Mouse (Mus musculus) embryonic facial prominence, embryonic 15.5 days (tissue): ENCODE results near the gene Phxr2. TPM values are rescaled to one million over a fixed set of nuclear protein-coding genes. Genes with fewer than 3 reads are reported as not detected.
A peak's percentile ranks its signal among the peaks of the same experiment; 100 is the strongest.

Source experiments
- ATAC-seq: fragments of 200-750 bp; cut with Nextera tagmentation; 2 replicates; pipeline ENCODE4 v1.8.0; 2017; ENCODE audit warnings: low read depth, moderate TSS enrichment; ENCODE audit not compliant: insufficient number of reproducible peaks, low FRiP score, low TSS enrichment
- H3K27ac ChIP-seq: fragments of 300-500 bp; sonication (generic); replicated peaks from 2 replicates; pipeline ENCODE4 v1.5.1; 2015; ENCODE audit warnings: mild to moderate bottlenecking, inconsistent platforms
- H3K27me3 ChIP-seq: fragments of 300-500 bp; sonication (generic); 2 replicates; pipeline ENCODE4 v1.6.1; 2015; ENCODE audit warnings: inconsistent platforms
- H3K36me3 ChIP-seq: fragments of 300-500 bp; sonication (generic); 2 replicates; pipeline ENCODE4 v1.6.1; 2015; ENCODE audit warnings: mild to moderate bottlenecking, inconsistent platforms
- H3K4me1 ChIP-seq: fragments of 300-500 bp; sonication (generic); 2 replicates; pipeline ENCODE4 v1.6.1; 2015; ENCODE audit warnings: inconsistent platforms
- H3K4me2 ChIP-seq: fragments of 300-500 bp; sonication (generic); replicated peaks from 2 replicates; pipeline ENCODE4 v1.6.1; 2015; ENCODE audit warnings: mild to moderate bottlenecking, inconsistent platforms
- H3K4me3 ChIP-seq: fragments of 300-500 bp; sonication (generic); replicated peaks from 2 replicates; pipeline ENCODE4 v1.5.1; 2015; ENCODE audit warnings: mild to moderate bottlenecking, inconsistent platforms
- H3K9ac ChIP-seq: fragments of 300-500 bp; sonication (generic); 2 replicates; pipeline ENCODE4 v1.6.1; 2015; ENCODE audit warnings: inconsistent platforms
- H3K9me3 ChIP-seq: fragments of 300-500 bp; sonication (generic); replicated peaks from 2 replicates; pipeline ENCODE4 v1.6.1; 2016; ENCODE audit warnings: inconsistent platforms
- WGBS: fragments of 180-500 bp; shearing (Covaris S2); methylation state at CpG from one replicate; pipeline ENCODE4 v1.1.7; 2015; 5-methylcytosine and 5-hydroxymethylcytosine counted together
- polyA plus RNA-seq: library from polyadenylated mRNA; unstranded; fragments of >200 nt; fragmentation: Nextera tagmentation; extraction: Ambion mirVana; gene quantifications from 2 replicates; pipeline ENCODE4 v1.2.1, GENCODE M21; 2015

The Phxr2 gene
- polyA plus RNA-seq, 1 experiment from 2014 or later: not detected

DNA sequence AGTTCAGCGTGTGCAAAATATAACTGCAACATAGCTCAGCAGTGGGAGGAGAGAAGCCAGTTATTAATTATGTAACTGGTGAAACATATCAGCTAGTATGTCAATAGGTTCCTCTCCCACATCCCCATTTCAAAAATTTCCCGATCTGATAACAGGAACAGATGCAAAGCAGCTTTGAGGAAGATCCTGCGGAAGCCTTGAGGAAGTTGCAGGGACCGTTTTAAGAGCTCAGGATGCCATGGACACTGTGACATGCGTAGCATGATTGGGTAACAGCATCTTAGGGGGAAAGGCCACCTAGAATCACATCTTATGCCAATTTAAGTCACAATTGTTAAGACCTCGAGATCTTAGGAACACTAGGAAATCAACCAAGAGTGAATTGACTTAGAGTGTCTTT lies 36.2 kb downstream of the Phxr2 start:
- Histone ChIP-seq H3K9me3 (no peaks in the 10 kb centered on the region), H3K36me3 (no peaks in the 10 kb centered on the region), H3K27me3 (0 out of 2 replicates have a peak, but pooled peaks cover 4% of the 10 kb centered on the region), H3K9ac (no peak overlapping the region), H3K27ac (no peak overlapping the region), H3K4me1 (peaks cover 4% of the 10 kb centered on the region; the same call in 1 of the 2 replicates), H3K4me3 (no peak overlapping the region), H3K4me2 (no peak overlapping the region)
- no peak for ATAC-seq
- 76% methylated on average over 6 of the region's 6 CpGs for WGBS

DNA sequence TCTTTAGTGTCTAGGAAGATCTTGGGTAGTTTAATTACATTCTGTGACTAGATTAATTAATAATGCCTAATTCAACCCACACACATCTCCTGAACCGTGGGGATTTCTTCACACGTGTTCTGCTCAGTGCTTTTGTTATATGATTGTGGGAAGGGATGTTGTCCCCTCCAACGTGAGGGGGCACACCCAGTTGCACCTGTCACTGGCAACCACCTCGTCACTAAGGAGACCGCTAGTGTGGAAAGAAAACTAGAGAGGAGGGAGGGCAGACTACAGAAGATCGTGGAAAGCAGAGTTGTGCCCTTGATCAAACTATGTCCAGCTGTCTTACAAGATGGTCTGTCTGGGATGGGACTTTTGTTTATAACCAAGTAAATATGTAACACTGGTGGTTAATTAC lies 40.1 kb downstream of the Phxr2 start:
- Histone ChIP-seq H3K9ac (no peak overlapping the region), H3K4me1 (peaks cover 4% of the 10 kb centered on the region; the same call in 1 of the 2 replicates), H3K9me3 (no peaks in the 10 kb centered on the region), H3K27me3 (0 out of 2 replicates have a peak, but pooled peaks cover 4% of the 10 kb centered on the region), H3K4me3 (no peak overlapping the region), H3K36me3 (no peaks in the 10 kb centered on the region), H3K4me2 (no peak overlapping the region), H3K27ac (no peak overlapping the region)
- ATAC-seq: no peak
- WGBS: 61% methylated on average over 6 of the region's 6 CpGs

DNA sequence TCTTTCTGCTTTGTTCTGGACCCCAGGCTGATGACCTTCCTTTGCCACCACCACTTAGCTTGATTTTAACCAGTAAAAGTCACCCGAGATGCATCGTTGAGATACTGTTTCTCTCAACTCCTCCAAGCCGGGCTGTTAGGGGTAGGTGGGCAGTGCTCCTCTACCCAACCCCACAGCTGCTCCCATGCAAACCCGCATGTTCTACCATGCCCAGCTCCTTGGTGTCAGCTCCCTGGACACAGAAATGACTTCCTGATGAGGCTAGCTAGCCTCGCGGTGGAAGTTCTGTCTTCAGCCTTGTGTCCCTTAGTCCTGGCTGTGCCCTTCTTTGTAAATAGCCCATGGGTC lies 40.9 kb downstream of the Phxr2 start:
- H3K9me3 ChIP-seq: no peaks in the 10 kb centered on the region
- H3K27ac ChIP-seq: no peak overlapping the region
- H3K27me3 ChIP-seq: 0 out of 2 replicates have a peak, but pooled peaks cover 4% of the 10 kb centered on the region
- H3K9ac ChIP-seq: no peak overlapping the region
- no peak for ATAC-seq
- H3K4me3 ChIP-seq: no peak overlapping the region
- 58% methylated on average over 6 of the region's 6 CpGs for whole genome bisulfite sequencing
- no peak overlapping the region for H3K4me2 ChIP-seq
- no peaks in the 10 kb centered on the region for H3K36me3 ChIP-seq
- peaks cover 4% of the 10 kb centered on the region; the same call in 1 of the 2 replicates for H3K4me1 ChIP-seq

DNA sequence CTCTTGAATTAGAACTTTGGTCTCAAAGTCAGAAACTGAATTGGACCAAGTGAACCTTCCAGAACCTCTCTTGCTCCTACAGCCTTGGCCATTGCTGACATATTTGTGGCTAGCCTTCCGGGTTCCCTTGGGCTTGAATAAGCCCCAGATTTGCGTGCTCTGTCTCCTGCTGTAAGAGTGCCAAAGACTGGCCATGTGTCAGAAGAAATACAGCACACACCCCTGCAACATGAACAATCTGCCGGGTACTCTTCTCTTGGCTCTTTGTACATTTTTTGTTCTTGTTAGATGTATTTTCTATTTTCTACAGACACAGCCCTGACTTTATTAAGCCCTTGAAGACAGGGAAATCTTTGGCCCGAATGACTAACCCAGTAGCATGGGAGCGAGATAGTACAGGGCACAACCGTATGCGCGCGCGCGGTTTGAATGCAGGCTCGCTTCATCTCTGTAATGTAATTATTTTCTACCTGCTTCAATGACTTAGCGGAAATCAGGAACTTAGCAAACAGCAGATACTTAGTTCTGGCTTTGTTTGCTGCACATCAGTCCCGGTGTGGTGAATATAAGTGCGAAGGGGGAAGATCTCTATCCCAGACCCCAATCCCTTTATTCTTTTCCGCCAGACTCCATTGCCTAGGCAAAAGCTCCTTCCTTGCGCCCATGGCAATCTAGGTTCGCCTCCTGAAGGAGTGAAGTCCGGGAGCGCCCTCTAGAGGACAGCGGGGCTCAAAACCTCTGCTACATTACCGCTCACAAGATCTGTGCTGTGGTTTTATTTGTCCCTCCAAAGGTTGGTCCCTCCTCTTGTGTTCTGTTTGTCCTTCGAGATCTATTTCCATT lies 41.5 kb downstream of the Phxr2 start:
- ATAC-seq: 0 out of 2 replicates have a peak, but pooled peaks have one; percentile 65
- Histone ChIP-seq H3K36me3 (no peaks in the 10 kb centered on the region), H3K4me2 (0 out of 2 replicates have a peak overlapping the region, but pooled peaks have one; percentile 2), H3K27ac (no peak overlapping the region), H3K27me3 (0 out of 2 replicates have a peak, but pooled peaks cover 4% of the 10 kb centered on the region), H3K4me1 (peaks cover 4% of the 10 kb centered on the region; the same call in 1 of the 2 replicates), H3K4me3 (no peak overlapping the region), H3K9me3 (no peaks in the 10 kb centered on the region), H3K9ac (no peak overlapping the region)
- 43% methylated on average over 23 of the region's 23 CpGs for WGBS

DNA sequence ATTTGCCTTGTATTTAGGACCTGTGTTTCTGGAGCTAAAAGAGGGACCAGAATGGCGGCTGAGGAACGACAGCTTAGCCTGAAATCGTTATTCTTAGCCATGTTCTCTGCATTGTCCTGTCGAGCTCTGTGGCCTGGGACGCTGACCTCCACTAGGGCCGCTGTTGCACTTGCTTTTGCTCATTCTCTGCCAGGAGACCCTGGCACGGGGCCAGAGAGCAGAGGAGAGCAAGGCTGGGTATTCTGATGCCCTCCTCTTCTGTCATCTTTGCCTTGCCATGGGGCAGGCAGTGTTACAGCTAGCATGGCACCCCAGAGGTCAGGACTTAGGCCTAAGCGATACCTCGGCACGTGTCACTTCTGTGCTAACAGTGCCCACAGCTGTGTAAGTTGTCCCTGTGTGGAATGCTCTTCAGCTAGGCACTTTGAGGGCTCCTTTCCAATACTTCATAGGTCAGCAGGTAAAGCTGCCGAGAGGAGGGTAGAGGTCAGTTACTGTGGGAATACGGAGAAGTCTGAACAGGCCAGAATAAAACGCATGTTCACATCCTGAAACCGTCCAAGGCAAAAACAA lies 42.6 kb downstream of the Phxr2 start:
- 85% methylated on average over 14 of the region's 14 CpGs for WGBS
- H3K9me3 ChIP-seq: no peaks in the 10 kb centered on the region
- H3K27me3 ChIP-seq: 0 out of 2 replicates have a peak, but pooled peaks cover 4% of the 10 kb centered on the region
- no peak overlapping the region for H3K27ac ChIP-seq
- peaks cover 4% of the 10 kb centered on the region; the same call in 1 of the 2 replicates for H3K4me1 ChIP-seq
- no peaks in the 10 kb centered on the region for H3K36me3 ChIP-seq
- no peak for ATAC-seq
- H3K4me3 ChIP-seq: no peak overlapping the region
- H3K9ac ChIP-seq: no peak overlapping the region
- no peak overlapping the region for H3K4me2 ChIP-seq

GRCm38 (mm10) chr10:99081569-99081990 lies 44.5 kb downstream of the Phxr2 start:
- H3K27ac ChIP-seq: no peak overlapping the region
- no peaks in the 10 kb centered on the region for H3K36me3 ChIP-seq
- H3K9ac ChIP-seq: no peak overlapping the region
- 71% methylated on average over 10 of the region's 10 CpGs for WGBS
- ATAC-seq: no peak
- no peaks in the 10 kb centered on the region for H3K9me3 ChIP-seq
- H3K4me1 ChIP-seq: peaks cover 4% of the 10 kb centered on the region; the same call in 1 of the 2 replicates
- H3K4me3 ChIP-seq: no peak overlapping the region
- 0 out of 2 replicates have a peak, but pooled peaks cover 4% of the 10 kb centered on the region for H3K27me3 ChIP-seq
- no peak overlapping the region for H3K4me2 ChIP-seq

DNA sequence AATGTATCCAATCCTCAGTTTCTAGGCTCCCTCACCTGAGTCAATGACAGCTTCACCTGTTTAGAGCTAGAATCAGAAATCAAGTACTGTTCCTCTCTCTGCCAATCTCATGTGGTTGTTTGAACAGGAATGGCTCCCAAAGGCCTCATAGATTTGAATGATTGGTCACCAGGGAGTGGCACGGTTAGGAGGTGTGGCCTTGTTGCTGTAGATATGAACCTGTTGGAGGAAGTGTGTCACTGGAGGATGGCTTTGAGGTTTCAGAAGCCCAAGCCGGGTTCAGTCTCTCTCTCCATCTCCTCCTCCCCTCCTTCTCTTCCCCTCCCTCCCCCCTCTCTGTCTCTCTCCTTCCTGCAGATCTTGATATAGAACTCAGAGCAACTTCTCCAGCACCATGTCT lies 47.5 kb downstream of the Phxr2 start:
- no peak overlapping the region for H3K9ac ChIP-seq
- no peaks in the 10 kb centered on the region for H3K27me3 ChIP-seq
- WGBS: 87% methylated on average over 2 of the region's 2 CpGs
- H3K4me2 ChIP-seq: no peak overlapping the region
- H3K27ac ChIP-seq: no peak overlapping the region
- no peaks in the 10 kb centered on the region for H3K9me3 ChIP-seq
- no peak for ATAC-seq
- H3K4me1 ChIP-seq: no peaks in the 10 kb centered on the region
- H3K4me3 ChIP-seq: no peak overlapping the region
- H3K36me3 ChIP-seq: no peaks in the 10 kb centered on the region

DNA sequence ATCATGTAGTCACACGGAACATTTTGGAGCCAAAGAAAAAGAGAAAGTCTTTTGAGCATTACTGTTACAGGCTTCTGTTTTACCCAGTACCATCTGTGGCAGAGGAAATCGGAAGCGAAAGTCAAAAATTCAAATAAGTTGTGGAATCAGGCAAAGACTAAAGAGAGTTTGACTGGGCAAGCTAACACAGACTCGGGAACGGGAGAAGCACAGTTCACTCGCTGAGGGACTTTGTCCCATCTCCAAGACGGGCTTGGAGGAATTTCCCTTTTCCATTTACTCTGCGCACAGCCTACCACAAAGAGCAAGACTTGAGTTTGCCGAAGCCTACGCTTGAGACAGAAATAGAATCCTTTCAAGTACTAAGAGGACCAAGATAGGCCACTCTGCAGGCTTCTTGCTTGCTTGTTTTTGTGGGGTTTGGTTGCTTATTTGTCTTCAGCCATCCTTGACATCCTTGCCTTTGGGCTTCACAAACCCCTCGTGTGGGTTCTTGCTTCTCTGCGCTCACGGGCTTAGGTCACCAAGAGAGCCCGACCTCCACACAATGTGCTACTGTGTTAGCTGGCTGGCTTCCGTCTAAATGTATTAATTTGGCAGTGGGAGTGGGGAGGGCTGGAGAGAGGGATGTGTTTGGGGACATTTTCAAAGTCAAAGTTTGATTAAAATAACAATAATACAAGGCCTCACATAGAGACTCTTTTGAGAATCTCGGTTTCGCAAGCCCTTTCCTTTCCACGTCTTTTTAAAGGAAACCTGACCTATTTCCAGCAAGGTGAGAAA lies 49.8 kb downstream of the Phxr2 start:
- ATAC-seq: no peak
- Histone ChIP-seq H3K4me1 (no peaks in the 10 kb centered on the region), H3K27me3 (no peaks in the 10 kb centered on the region), H3K36me3 (no peaks in the 10 kb centered on the region), H3K9ac (no peak overlapping the region), H3K4me2 (no peak overlapping the region), H3K4me3 (no peak overlapping the region), H3K9me3 (no peaks in the 10 kb centered on the region), H3K27ac (no peak overlapping the region)
- WGBS: 68% methylated on average over 18 of the region's 18 CpGs

Other genes with a start within 250 kb of the Phxr2 start
- 116 and 122 TPM in 2 replicates for gene Atp2b1, start 211.9 kb downstream of the Phxr2 start, polyA plus RNA-seq
- gene Poc1b, start 19.3 kb downstream of the Phxr2 start, polyA plus RNA-seq: 16.9 and 20.5 TPM in 2 replicates
- gene Galnt4, start 18.2 kb downstream of the Phxr2 start, polyA plus RNA-seq: 9.8 and 10.0 TPM in 2 replicates
- 65.2 and 68.1 TPM in 2 replicates for gene Dusp6, start 136.9 kb upstream of the Phxr2 start, polyA plus RNA-seq